Mouse (Mus musculus) liver, embryonic 14.5 days (tissue): Measurements from ENCODE around the gene Frat1.

Experiments
- CTCF ChIP-seq: IDR thresholded peaks from 2 replicates; pipeline ENCODE4 v1.5.1; 2016; ENCODE audit warnings: antibody characterized with exemption, low read depth, control low read depth
- EP300 ChIP-seq: IDR thresholded peaks from 2 replicates; pipeline ENCODE4 v1.6.1; 2016; ENCODE audit warnings: antibody characterized with exemption, low read depth

GRCm38 (mm10) chr19:41797536-41797935 is 32.2 kb upstream of the Frat1 start:
- no peak for TF ChIP-seq CTCF
- no peak for TF ChIP-seq EP300
